Mouse (Mus musculus) ES-Bruce4 (cell line): ENCODE measurements at regions not wholly inside any gene's neighbourhood (a gene's known extent, or its start where the extent isn't known, plus 50 kb on each side); places are given as distances from the start of the nearest gene placed in this dataset.

Experiments used
- CTCF ChIP-seq: IDR thresholded peaks from one replicate; pipeline ENCODE4 v1.8.1; 2011; ENCODE audit warnings: low read depth, low read length
- EP300 ChIP-seq: IDR thresholded peaks from 2 replicates; pipeline ENCODE4 v1.6.1; 2011; ENCODE audit warnings: low read depth, low read length; ENCODE audit not compliant: insufficient read depth

GRCm38 (mm10) chr1:194363129-194363768 is 254.8 kb upstream of the Plxna2 start:
- TF ChIP-seq CTCF = no peak
- no peak for TF ChIP-seq EP300
